Mouse (Mus musculus): ENCODE results near the gene Gpr108.

- no peak for TF ChIP-seq CTCF (IDR thresholded peaks at IDR 0.05; ENCODE audit: low read depth)
- TF ChIP-seq EP300 (IDR thresholded peaks at IDR 0.05; ENCODE audit: low read depth), result no peak
These were observed 41.0 kb upstream of the Gpr108 start for GRCm38 (mm10) chr17:57289252-57289651.
